Mouse (Mus musculus) heart, adult 10 weeks (tissue): Measurements from ENCODE around the gene Lrfn2. TPM values are rescaled to one million over a fixed set of nuclear protein-coding genes. Genes with fewer than 3 reads are reported as not detected.

ENCODE experiments used
- polyA plus RNA-seq: library from polyadenylated mRNA; stranded (reverse); fragments of 350-450 nt; fragmentation: Illumina TruSeq; extraction: RNeasy Lipid Tissue Mini Kit (QIAGEN cat#74804); gene quantifications from one replicate; pipeline ENCODE4 v1.2.3, GENCODE M21; 2014; ENCODE audit warnings: low read depth, low replicate concordance

Gene Lrfn2
- polyA plus RNA-seq, result 0.18 TPM

DNA sequence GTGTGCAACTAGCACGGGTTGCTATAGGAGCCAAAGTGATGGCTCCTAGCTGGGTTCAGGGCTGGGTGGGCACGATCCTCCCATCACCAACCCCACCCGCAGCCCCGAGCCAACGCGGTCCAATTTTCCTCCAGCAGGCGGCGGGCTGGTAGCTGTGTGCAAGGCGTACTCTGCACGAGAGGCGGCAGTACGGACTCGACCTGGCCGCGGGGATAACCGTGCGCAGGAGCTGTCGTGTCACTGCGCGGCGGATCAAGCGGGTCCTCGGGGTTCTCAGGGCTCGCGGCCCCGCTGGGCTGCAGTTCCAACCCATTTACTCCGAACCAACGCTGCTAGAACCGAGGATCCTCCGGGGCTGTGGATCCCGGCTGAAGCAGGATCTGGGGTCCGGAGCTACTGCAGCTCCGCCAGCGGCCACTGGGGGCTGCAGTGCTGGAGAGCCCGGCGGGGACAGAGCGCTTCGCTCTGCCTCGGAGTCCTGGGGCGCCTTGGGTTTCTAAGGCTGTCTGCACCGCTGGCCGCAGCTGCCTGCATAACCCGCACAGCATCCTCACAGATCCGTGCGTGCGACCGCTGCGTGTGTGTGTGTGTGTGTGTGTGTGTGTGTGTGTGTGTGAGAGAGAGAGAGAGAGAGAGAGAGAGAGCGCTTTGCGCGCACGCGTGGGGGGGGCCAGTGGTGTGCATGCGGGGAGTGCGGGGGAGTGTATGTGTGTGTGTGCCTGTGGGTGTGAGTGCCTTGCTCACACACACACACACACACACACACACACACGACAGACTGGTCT is at the start of gene Lrfn2:
Gene Lrfn2 (plus strand): TSS at position 759 of the 785 bp plus-strand sequence.

